Mouse (Mus musculus): ENCODE measurements around the gene Car4.
A peak's percentile ranks its signal among the peaks of the same experiment; 100 is the strongest.

Car4 gene

DNA sequence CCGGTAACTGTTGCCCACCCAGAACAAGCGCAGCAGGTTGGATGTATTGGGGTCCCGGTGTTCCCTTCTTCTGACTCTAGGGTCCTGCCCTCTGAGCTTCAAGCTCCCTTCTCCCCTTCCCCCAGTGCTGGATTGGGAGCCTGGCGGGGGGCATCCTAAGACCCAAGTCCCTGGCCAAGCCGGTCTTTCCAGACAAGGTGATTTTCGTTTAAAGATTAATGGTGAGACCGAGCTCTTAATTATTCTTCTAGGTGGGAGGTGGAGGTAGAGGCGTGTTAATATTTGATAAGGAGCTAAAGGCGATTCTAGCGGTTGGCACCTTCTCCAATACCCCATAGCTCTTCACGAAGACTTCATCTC is 665 bp downstream of the Car4 start:
- no peak for DNase-seq (ENCODE audit: low spot score in 2 of 2)

DNA sequence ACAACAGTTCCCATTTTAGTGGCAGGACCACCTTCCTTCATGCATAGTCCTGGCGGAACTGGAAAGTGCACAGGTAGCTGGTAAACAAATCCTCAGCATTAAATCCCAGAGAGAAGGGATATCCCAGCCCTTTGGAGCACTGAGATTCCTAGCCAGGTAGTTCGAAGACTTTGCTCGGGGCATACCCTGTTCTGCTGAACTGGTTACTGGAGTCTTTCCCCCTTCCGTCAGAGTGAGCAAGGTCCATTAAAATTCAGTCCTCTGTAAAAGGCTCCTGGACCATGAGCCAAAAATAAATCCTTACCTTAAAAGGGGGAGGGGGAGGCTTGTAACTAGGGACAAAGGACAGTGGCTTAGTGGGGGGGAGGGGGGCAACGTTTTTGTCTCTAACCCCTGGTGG is 1.6 kb downstream of the Car4 start:
- no peak for DNase-seq (ENCODE audit: low spot score in 2 of 2)

- no peak for DNase-seq (ENCODE audit: low spot score in 2 of 2)
Observed at GRCm38 (mm10) chr11:84959701-84960181, 2.2 kb downstream of the Car4 start.

- DNase-seq (ENCODE audit: low spot score in 2 of 2) = no peak
Observed at GRCm38 (mm10) chr11:84960291-84960690, 2.7 kb downstream of the Car4 start.

DNA sequence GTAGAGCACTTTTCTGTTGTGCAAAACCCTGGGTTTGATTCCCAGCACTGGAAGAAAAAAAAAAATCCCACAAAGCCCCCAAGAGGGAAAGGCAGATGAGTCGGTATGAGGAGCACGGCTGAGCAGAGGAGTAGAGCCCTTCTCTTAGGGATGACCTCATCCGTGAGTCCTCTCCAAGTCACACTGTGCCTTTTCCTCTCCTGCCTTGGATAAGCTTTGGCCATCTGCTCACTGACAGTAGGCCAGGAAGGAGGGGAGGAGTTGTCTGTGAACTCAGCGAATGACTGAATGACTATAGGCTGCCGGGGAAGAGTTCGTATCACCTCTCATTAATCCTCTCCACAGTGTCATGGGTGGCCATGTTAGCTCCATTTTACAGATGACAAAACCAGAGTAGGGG is 3.2 kb downstream of the Car4 start:
- no peak for DNase-seq (ENCODE audit: low spot score in 2 of 2)

DNA sequence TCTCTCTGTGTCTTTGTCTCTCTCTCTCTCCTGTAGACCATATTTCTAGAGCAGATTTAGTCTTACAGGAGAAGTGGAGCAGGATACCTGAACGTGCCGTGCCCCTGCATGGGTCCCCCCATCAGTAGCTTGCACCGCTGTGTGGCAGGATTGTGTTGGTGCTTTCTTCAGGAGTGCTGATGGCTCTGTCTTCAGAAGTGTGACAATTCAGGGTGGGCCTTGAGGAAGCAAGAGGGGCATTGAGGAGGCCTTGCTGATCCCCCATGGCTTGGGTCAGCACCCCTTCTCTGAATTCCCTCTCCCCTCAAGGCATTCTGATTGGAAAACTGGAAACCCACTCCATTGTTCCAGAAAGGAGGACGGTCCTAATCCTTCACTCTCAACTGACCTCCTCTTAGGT is 4.0 kb downstream of the Car4 start:
- DNase-seq (ENCODE audit: low spot score in 2 of 2) = no peak

DNA sequence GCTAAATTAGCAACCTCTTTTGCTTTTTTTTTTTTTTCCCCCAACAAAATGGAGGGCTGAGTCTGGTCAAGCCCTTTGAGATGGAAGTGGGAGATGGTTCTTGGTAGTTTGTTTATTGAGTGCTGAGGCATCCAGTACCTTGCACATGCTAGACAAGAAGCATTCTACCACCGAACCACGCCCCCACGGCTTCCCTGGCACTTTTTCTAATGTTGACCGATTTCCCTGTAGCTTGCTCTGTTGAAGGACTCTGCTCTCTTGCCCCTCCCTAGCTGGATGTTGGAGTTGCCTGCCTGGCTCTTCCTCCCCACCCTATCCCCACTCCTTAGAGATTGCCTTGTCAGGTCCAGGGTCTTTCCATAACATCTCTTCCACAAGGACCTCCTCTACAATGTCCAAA is 5.0 kb downstream of the Car4 start:
- DNase-seq (ENCODE audit: low spot score in 2 of 2) = no peak

DNA sequence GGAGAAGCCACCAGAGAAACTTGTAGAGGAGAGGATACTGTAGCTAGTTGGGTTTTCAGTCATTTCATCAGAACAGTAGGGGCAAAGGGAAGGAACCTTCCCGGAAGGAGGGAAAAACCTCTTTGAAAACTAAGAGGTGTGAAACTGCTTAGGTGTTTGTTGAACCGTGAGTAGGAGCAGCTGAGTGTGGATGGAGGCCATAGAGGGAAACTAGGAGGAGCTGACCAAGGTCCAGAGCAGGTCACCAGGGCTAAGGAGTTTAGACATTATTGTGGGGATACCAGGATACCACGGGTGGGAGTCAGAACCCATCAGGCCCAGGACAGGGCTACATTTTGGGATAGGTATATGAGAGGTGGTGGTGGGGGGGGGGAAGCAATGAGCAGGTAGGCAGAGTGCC is 6.0 kb downstream of the Car4 start:
- DNase-seq (ENCODE audit: low spot score in 2 of 2) = no peak

- no peak for DNase-seq (ENCODE audit: low spot score in 2 of 2)
Observed at GRCm38 (mm10) chr11:84966696-84967095, 9.1 kb downstream of the Car4 start.

DNA sequence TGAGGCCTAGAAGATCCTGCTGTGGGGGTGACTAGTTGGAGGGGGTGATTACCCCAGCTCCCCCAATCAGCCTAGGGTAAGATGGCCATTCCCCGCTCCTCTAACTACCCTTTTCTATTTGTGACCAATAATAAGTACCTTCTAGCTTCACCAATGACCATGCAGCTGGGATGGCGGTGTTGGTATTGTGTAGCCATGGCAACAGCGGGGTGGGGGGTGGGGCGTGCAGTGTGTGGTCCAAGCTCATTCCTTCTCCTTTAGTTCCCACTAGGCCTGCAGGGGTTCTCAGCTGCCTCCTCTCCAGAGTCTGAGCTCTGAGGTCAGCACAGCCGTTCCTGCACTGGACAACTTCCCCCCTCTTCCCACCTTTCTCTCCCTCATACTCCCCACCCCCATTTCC is 9.5 kb downstream of the Car4 start:
- DNase-seq (ENCODE audit: low spot score in 2 of 2) = no peak

DNA sequence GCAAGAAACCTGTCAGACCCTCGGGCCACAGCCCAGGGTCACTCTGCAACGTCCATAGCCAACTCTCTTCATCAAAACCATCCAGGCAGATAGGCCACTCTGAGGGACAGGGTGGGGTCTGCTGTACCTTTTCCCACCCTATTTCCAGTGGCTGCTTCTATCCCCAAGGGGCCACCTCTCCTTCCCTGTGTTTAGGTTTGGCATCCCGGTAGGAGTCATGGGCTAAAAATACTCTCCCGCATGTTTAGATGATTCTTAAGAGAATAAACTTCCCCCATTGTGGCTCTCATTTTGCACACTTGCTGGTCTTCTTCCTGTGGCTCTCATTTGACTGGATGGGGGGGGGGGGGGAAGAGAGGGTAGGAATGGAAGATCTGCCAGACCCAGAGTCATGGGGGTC is 10.7 kb downstream of the Car4 start:
- DNase-seq (ENCODE audit: low spot score in 2 of 2) = no peak

DNA sequence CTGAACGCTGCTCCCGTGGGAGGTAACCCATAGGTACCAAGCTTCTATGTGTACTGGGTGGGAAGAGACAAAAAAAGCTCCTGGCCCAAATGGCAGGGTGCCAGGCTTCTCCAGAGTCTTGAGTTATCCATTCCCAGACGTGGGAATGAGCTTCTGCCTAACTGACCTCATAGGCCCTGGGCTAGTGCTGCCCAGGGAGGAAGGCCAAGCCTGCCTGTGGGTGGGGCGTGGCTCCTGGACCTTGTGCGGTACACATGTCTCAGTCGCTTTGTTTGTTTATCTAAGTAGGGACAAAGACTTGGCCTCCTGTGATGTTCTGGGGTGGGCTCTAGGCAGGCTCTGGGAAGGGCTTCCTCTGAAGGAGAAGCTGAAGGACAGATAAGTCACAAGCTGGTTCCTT is 11.2 kb downstream of the Car4 start:
- no peak for DNase-seq (ENCODE audit: low spot score in 2 of 2)

GRCm38 (mm10) chr11:84972067-84972466 is 14.5 kb downstream of the Car4 start:
- peak in 1 of 2 experiments; percentile 13 for DNase-seq (ENCODE audit: low spot score in 2 of 2)

GRCm38 (mm10) chr11:84973661-84974060 is 16.1 kb downstream of the Car4 start:
- DNase-seq (ENCODE audit: low spot score in 2 of 2) = peak in 1 of 2 experiments; percentile 53

- no peak for DNase-seq (ENCODE audit: low spot score in 2 of 2)
Observed at GRCm38 (mm10) chr11:84974582-84974981, 17.0 kb downstream of the Car4 start.

DNA sequence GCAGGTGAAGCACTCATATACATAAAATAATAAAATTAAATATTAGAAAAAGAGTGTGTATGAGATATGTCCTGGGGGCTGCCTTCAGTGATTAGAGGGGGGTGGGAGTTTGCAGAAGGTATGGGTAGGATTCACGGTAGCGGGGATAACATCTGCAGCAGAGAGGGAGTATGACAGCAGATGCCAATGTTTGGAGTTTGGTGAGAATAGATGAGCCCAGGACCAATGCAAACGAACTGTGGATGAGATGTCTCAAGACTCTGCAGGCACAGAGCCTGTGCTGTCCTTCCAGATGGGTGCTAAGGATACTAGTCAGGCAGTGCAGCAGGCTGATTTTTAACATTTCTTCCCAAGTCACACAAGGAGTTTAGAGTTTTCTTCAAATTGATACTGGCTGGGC is 19.1 kb downstream of the Car4 start:
- DNase-seq (ENCODE audit: low spot score in 2 of 2) = no peak

DNA sequence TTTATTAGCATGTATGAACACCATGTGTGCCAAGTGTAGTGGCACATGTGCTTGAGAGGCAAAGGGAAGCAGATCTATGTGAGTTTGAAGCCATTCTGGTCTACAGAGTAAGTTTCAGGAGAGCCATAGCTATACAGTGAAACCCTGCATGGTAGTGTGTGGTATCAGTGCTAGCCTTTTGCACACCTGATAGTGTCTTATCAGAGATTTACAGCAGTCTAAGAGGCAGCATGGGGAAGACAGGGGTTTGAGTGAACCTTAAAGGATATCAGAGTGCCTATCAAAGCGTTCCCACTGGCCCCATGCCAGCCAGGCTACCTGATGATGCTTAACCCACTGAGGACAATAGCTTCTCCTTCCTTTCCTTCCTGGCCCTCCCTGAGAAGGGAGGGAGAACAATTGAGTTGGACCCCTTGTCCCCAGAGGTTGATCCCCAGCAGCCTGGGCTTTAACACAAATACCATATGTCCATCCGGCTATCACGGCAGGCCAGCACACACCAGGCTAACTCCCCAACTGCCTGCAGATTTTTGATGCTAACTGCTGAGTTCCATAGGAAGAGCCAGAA is 19.9 kb downstream of the Car4 start:
- DNase-seq (ENCODE audit: low spot score in 2 of 2) = no peak

DNA sequence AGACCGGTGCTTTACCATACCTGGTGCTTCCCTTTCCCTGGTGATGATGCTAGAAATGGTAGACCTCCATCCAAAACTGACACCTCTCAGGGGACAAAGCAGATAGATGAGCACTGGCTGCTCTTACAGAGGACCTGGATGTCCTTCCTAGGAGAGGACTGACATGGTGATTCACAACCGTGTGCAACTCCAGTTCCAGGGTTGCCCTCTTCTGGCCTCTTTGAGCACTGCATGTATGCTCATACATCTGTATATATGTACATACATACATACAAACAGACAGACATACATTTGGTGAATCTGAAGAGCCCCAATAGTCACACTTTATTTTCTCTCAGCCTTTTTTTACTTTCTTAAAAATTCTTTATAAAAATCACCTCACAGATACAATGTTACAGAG is 20.5 kb downstream of the Car4 start:
- DNase-seq (ENCODE audit: low spot score in 2 of 2) = peak; percentile 36 to 65

DNA sequence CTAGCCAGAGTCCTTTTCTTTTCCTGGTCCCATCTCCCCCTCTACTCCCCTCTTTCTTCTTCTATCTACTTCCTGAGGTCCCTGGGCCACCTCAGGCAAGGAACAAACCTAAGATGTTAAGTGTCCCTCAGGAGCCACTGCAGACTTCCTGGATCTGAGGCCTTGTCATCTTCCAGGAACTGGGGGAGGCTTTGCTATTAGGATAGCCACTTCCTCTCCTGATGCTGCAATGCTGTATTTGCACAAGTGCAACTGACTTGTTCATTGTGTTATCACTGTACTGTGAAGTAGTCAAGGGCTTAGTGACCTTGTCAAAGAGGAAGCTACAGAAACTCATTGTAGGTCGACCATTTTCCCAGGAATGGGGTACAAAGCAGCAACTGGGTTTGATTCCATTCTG is 21.8 kb downstream of the Car4 start:
- DNase-seq (ENCODE audit: low spot score in 2 of 2) = peak in 1 of 2 experiments; percentile 53

GRCm38 (mm10) chr11:84980697-84981096 is 23.1 kb downstream of the Car4 start:
- DNase-seq (ENCODE audit: low spot score in 2 of 2) = peak in 1 of 2 experiments; percentile 56

DNA sequence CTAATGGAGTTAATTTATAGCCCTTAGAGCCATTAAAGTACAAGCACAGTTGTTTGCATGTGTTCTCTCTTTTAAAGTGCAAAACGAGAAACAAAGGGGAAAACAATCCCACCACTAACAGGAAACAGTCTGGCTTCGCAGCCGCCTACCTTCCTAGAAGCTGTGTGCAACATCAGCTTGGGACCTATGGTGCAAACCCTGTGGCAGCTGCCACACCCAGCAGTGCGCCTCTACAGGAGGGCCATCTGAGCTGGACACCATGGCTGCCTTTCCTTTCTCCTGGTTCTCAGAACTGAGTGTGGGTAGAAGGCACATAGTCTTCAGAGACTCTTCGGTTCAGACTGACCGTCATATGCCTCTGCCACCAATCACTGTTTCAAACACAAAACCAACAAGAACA is 27.8 kb downstream of the Car4 start:
- DNase-seq (ENCODE audit: low spot score in 2 of 2) = peak in 1 of 2 experiments; percentile 57

DNA sequence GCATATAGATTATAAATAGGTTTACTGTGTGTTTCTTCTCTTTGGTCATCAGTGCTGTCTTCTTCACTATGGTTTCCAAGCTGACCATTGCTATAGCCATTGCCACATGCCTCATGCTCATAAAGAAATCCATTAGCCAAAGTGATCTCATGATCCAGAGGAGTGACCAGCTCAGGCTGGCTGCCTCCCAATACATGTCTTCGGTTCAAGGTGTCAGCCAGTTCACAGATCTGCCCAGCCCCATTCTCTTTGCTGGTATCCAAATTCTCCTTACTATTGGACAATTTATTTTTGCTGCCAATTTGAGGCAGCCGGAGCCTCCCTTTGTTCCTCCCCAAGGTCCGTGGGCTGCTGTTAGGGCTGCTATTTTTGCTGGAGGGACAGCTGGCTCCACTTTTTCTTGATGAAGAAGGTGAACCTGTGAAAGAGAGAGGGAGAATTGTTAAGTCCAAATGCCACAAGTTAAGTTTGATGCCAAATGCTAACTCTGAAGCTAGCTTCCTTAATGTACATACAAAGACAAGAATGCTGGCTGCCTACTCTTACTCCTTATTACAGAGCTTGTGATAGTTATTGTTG is 30.8 kb downstream of the Car4 start:
- DNase-seq (ENCODE audit: low spot score in 2 of 2) = peak in 1 of 2 experiments; percentile 40

- DNase-seq (ENCODE audit: low spot score in 2 of 2) = no peak
Observed at GRCm38 (mm10) chr11:84992996-84993395, 35.4 kb downstream of the Car4 start.

DNA sequence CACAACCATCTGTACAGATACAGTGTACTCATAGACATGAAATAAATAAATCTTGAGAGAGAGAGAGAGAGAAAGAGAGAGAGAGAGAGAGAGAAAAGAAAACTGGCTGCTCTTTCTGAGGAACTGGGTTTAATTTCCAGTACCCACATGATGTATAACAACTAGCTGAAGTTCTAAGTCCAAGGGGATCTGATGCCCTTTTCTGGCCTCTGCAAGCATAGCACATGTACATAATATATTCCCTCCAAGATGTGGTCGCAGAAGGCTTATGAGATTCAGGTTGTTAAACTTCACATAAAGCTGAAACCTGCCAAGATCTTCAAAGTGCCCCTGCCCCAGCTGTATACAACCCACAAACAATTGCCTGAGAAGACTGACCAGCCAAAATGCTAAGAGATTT is 37.7 kb downstream of the Car4 start:
- DNase-seq (ENCODE audit: low spot score in 2 of 2) = no peak

Measured in spleen, postnatal 4 days (tissue).